Mouse (Mus musculus) liver, adult 2 months (tissue): ENCODE measurements around the gene Ly6g5c.
A peak's percentile ranks its signal among the peaks of the same experiment; 100 is the strongest.

ENCODE experiments used
- CTCF ChIP-seq: fragments of 200-500 bp; IDR thresholded peaks from 2 replicates; pipeline ENCODE4 v1.5.1; 2011; ENCODE audit warnings: low read depth, low read length, control low read depth
- POLR2A ChIP-seq: fragments of 200-500 bp; IDR thresholded peaks from 2 replicates; pipeline ENCODE4 v1.6.1; 2011; ENCODE audit warnings: low read length, control low read depth; ENCODE audit not compliant: insufficient read depth; ENCODE audit errors: extremely low read depth

DNA sequence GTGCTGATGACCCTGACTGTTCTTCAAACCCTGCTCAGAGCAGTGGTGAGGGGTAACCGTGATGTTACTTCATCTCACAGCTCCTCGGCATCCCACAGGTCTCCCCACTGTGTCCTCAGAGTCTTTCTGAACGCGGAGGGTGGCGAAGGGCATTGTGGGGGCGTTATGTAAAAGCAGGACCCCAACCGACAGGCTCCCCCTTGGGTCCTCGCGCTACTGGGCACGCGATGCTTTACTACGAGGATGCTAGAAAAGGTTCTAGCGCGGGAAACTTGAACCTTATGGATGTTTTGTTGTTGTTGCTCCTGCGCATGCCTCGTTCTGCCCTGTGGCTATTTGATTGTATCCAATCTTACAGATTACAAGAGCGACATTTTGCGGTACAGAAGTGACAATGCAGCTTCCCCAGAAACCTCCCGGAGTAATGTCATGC, 13.8 kb downstream of the Ly6g5c start, which contains the start of gene Csnk2b:
- TF ChIP-seq POLR2A (no peak), CTCF (peak; percentile 16; the same call in 1 of the 2 replicates)
